In the genomic region with DNA sequence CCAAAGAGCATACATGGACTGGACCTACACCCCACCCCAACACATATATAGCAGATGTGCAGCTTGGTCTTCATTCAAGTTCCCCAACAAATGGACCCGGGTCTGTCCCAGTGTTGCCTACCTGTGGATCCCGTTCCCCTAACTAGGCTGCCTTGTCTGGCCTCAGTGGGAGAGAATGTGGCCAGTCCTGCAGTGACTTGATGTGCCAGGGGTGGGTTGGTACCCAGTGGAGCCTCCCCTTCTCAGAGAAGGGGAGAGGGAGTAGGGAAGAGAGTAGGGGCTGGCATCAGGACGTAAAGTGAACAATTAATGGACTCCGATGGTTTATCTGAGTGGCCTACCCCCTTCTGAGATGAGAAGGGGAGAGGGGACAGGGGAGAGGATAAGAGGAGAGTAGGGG, we compare ENCODE assay signal across 8 mouse cellular contexts. TPM values are rescaled to one million over a fixed set of nuclear protein-coding genes. Genes with fewer than 3 reads are reported as not detected.
DNase-seq lines count a peak whose midpoint lies in the region; ATAC-seq and TF ChIP-seq lines count a peak whose summit lies in the region.

No protein-coding gene starts in this region.

- ATAC-seq in hindbrain, embryonic 11.5 days (ENCODE audit: low FRiP score) = peak; percentile 21; the same call in 1 of the 2 replicates
- ATAC-seq in midbrain, embryonic 13.5 days = no peak

- peak overlapping the region; percentile 86 for H3K4me2 ChIP-seq in hindbrain, embryonic 11.5 days (replicated peaks; ENCODE audit: low read depth, low read length)
- H3K4me2 ChIP-seq in midbrain, embryonic 13.5 days (replicated peaks) = peak overlapping the region; percentile 98

- H3K9ac ChIP-seq in hindbrain, embryonic 11.5 days (ENCODE audit: low read depth, low read length) = peak overlapping the region; percentile 83
- peak overlapping the region; percentile 91 for H3K9ac ChIP-seq in midbrain, embryonic 13.5 days (replicated peaks)

- H3K4me3 ChIP-seq in kidney, adult 2 months (ENCODE audit: insufficient read depth, low read depth, low read length) = peak overlapping the region; percentile 95
- peak overlapping the region; percentile 97 for H3K4me3 ChIP-seq in bone marrow macrophage, adult 2 months (ENCODE audit: insufficient read depth, low read length)
- peak overlapping the region; percentile 85 for H3K4me3 ChIP-seq in hindbrain, embryonic 11.5 days (ENCODE audit: low read depth, low read length)
- H3K4me3 ChIP-seq in midbrain, embryonic 13.5 days (replicated peaks) = peak overlapping the region; percentile 95

- no peak overlapping the region for H3K27ac ChIP-seq in kidney, adult 2 months (ENCODE audit: insufficient read depth, low read depth, low read length)
- H3K27ac ChIP-seq in bone marrow macrophage, adult 2 months (ENCODE audit: insufficient read depth, low read depth, low read length) = no peak overlapping the region
- no peak overlapping the region for H3K27ac ChIP-seq in hindbrain, embryonic 11.5 days (ENCODE audit: low read depth, low read length)
- H3K27ac ChIP-seq in midbrain, embryonic 13.5 days = no peak overlapping the region

- H3K27me3 ChIP-seq in kidney, adult 2 months (replicated peaks; ENCODE audit: control insufficient read depth, insufficient read depth, low read length) = no peaks in the 10 kb centered on the region
- H3K27me3 ChIP-seq in hindbrain, embryonic 11.5 days (ENCODE audit: control insufficient read depth, insufficient read depth, low read length) = no peaks in the 10 kb centered on the region
- no peaks in the 10 kb centered on the region for H3K27me3 ChIP-seq in midbrain, embryonic 13.5 days

- no peaks in the 10 kb centered on the region for H3K9me3 ChIP-seq in hindbrain, embryonic 11.5 days (ENCODE audit: control insufficient read depth, low read length)
- no peaks in the 10 kb centered on the region for H3K9me3 ChIP-seq in midbrain, embryonic 13.5 days

- H3K4me1 ChIP-seq in kidney, adult 2 months (ENCODE audit: control insufficient read depth, insufficient read depth, low read length) = peaks cover 10% of the 10 kb centered on the region
- H3K4me1 ChIP-seq in bone marrow macrophage, adult 2 months (ENCODE audit: control insufficient read depth, insufficient read depth, low read length) = peaks cover 7% of the 10 kb centered on the region
- H3K4me1 ChIP-seq in hindbrain, embryonic 11.5 days (replicated peaks; ENCODE audit: control insufficient read depth, insufficient read depth, low read length) = 0 out of 2 replicates have a peak, but pooled peaks cover 3% of the 10 kb centered on the region
- H3K4me1 ChIP-seq in midbrain, embryonic 13.5 days (replicated peaks) = peaks cover 25% of the 10 kb centered on the region

- DNase-seq in kidney, adult 2 months = no peak
- no peak for DNase-seq in kidney, adult 11 months
- DNase-seq in hindbrain, embryonic 11.5 days (ENCODE audit: low spot score) = peak; percentile 22
- DNase-seq in left cerebral cortex, adult 9 months (ENCODE audit: low spot score in 2 of 2) = no peak
- DNase-seq in right cerebral cortex, postnatal 36 days (ENCODE audit: low spot score in 2 of 2) = no peak
- DNase-seq in testis, postnatal 10 days (ENCODE audit: low spot score) = no peak

- H3K36me3 ChIP-seq in kidney, adult 2 months (ENCODE audit: control insufficient read depth, insufficient read depth, low read length) = no peaks in the 10 kb centered on the region
- H3K36me3 ChIP-seq in hindbrain, embryonic 11.5 days (ENCODE audit: control insufficient read depth, insufficient read depth, low read length) = peaks cover 3% of the 10 kb centered on the region; the same call in 1 of the 2 replicates
- peaks cover 21% of the 10 kb centered on the region for H3K36me3 ChIP-seq in midbrain, embryonic 13.5 days

- TF ChIP-seq POLR2A in kidney, adult 2 months (IDR thresholded peaks at IDR 0.05; ENCODE audit: low read depth, low read length) = no peak
- TF ChIP-seq POLR2A in bone marrow macrophage, adult 2 months (IDR thresholded peaks at IDR 0.05; ENCODE audit: borderline replicate concordance, low read depth, low read length) = no peak

- 55% methylated on average over 4 of the region's 4 CpGs for WGBS in kidney, adult 2 months
- 54% methylated on average over 4 of the region's 4 CpGs for WGBS in hindbrain, embryonic 11.5 days
- WGBS in midbrain, embryonic 13.5 days = 53% methylated on average over 4 of the region's 4 CpGs

- no peak for TF ChIP-seq CTCF in kidney, adult 2 months (conservative IDR thresholded peaks at IDR 0.05; ENCODE audit: insufficient read depth, insufficient read length, low read depth, low read length)
- TF ChIP-seq CTCF in bone marrow macrophage, adult 2 months (IDR thresholded peaks at IDR 0.05; ENCODE audit: low read depth, low read length) = no peak

RNA-seq across cellular contexts. Expression of a gene that starts 0.8 kb away (rescaled TPM):
- 174 and 185 TPM in 2 replicates for polyA plus RNA-seq in kidney, adult 2 months (2012; rRNA removed)
- polyA plus RNA-seq in bone marrow macrophage, adult 2 months (2012; ENCODE audit: insufficient read depth, insufficient read length, missing spikeins) = 109 and 119 TPM in 2 replicates
- 111 and 112 TPM in 2 replicates for polyA plus RNA-seq in hindbrain, embryonic 11.5 days (2014; fragmentation: Nextera tagmentation; extraction: Ambion mirVana)
- polyA plus RNA-seq in midbrain, embryonic 13.5 days (2015; fragmentation: Nextera tagmentation; extraction: Ambion mirVana) = 111 and 130 TPM in 2 replicates

RNA-seq across cellular contexts. Expression of a gene that starts 23.7 kb away (rescaled TPM):
- 6.4 and 7.4 TPM in 2 replicates for polyA plus RNA-seq in kidney, adult 2 months (2012; rRNA removed)
- not detected in 2 replicates for polyA plus RNA-seq in bone marrow macrophage, adult 2 months (2012; ENCODE audit: insufficient read depth, insufficient read length, missing spikeins)
- 3.3 and 5.3 TPM in 2 replicates for polyA plus RNA-seq in hindbrain, embryonic 11.5 days (2014; fragmentation: Nextera tagmentation; extraction: Ambion mirVana)
- polyA plus RNA-seq in midbrain, embryonic 13.5 days (2015; fragmentation: Nextera tagmentation; extraction: Ambion mirVana) = 5.8 and 7.1 TPM in 2 replicates
